Mouse (Mus musculus) forebrain, embryonic 13.5 days (tissue): ENCODE measurements around the gene Stab2. TPM values are rescaled to one million over a fixed set of nuclear protein-coding genes. Genes with fewer than 3 reads are reported as not detected.
A peak's percentile ranks its signal among the peaks of the same experiment; 100 is the strongest.

Experiments
- ATAC-seq: fragments of 200-750 bp; cut with Nextera tagmentation; 2 replicates; pipeline ENCODE4 v1.8.0; 2017
- H3K27ac ChIP-seq: fragments of 300-500 bp; sonication (generic); 2 replicates; pipeline ENCODE4 v1.5.1; 2015; ENCODE audit warnings: inconsistent platforms, mild to moderate bottlenecking, moderate library complexity
- H3K27me3 ChIP-seq: fragments of 300-500 bp; sonication (generic); 2 replicates; pipeline ENCODE4 v1.6.1; 2015; ENCODE audit warnings: mild to moderate bottlenecking, inconsistent platforms
- H3K36me3 ChIP-seq: fragments of 300-500 bp; sonication (generic); 2 replicates; pipeline ENCODE4 v1.6.1; 2015; ENCODE audit warnings: mild to moderate bottlenecking, inconsistent platforms; ENCODE audit not compliant: poor library complexity, severe bottlenecking
- H3K4me1 ChIP-seq: fragments of 300-500 bp; sonication (generic); 2 replicates; pipeline ENCODE4 v1.6.1; 2015; ENCODE audit warnings: inconsistent platforms
- H3K4me2 ChIP-seq: fragments of 300-500 bp; sonication (generic); 2 replicates; pipeline ENCODE4 v1.6.1; 2015; ENCODE audit warnings: inconsistent platforms, mild to moderate bottlenecking, moderate library complexity
- H3K4me3 ChIP-seq: fragments of 300-500 bp; sonication (generic); 2 replicates; pipeline ENCODE4 v1.5.1; 2015; ENCODE audit warnings: mild to moderate bottlenecking, inconsistent platforms
- H3K9ac ChIP-seq: fragments of 300-500 bp; sonication (generic); 2 replicates; pipeline ENCODE4 v1.6.1; 2015; ENCODE audit warnings: mild to moderate bottlenecking, inconsistent platforms
- H3K9me3 ChIP-seq: fragments of 300-500 bp; sonication (generic); replicated peaks from 2 replicates; pipeline ENCODE4 v1.6.1; 2016; ENCODE audit warnings: inconsistent platforms
- WGBS: fragments of 180-500 bp; shearing (Covaris S2); methylation state at CpG from one replicate; pipeline ENCODE4 v1.1.7; 2015; 5-methylcytosine and 5-hydroxymethylcytosine counted together
- polyA plus RNA-seq: library from polyadenylated mRNA; unstranded; fragments of >200 nt; fragmentation: Nextera tagmentation; extraction: Ambion mirVana; gene quantifications from 2 replicates; pipeline ENCODE4 v1.2.1, GENCODE M21; 2015

Stab2 gene
- polyA plus RNA-seq: 0.09 TPM in 1 of 2 replicates, not detected in the other

DNA sequence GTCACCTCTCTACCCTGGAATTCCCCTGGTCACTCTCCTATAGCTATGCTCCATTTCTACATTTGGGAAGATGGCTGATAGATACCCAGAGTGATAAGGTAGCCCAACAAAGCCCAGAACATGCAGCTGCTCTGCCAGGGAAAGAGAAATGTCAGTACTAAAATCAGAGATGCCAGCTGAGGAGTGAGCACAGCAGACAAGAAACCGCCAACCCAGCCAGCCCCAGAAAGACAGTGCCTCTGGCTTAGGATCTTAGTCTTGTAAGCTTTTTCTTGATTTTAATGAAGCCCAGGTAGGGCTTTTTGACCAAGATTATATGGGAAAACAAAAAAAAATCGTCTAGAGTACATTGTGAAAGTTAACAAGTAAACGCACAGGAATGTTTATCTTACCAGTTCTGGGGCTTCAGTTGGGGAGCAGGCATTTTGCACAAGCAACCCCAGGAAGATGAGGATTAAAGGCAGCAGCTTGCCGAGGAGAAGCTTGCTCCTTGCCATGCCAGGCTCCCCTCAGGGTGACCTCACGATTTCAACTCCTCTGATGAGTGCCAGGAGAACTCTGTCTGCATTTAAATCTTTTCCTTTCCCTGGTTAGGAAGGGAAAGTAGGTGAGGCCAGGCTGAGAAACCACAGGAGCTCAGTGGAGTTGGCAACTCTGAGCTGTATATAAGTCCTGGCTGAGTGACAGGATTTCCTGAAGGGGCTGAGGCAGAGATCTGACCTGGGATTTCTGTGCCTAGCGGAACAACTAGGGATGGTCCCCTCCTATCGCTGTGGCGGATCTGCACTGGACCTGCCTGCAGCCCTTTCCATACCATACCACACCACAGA is at the start of gene Stab2:
TSS of gene Stab2 (minus strand) at position 641 of the 830 bp plus-strand sequence.
- Histone ChIP-seq H3K27ac (no peak within 1 kb of the TSS), H3K36me3 (no peaks in the 10 kb centered on the region), H3K4me1 (no peaks in the 10 kb centered on the region), H3K4me2 (no peak within 1 kb of the TSS), H3K9ac (no peak within 1 kb of the TSS), H3K9me3 (no peaks in the 10 kb centered on the region), H3K27me3 (no peaks in the 10 kb centered on the region), H3K4me3 (no peak within 1 kb of the TSS)
- whole genome bisulfite sequencing: 70% methylated on average over 8 of the region's 8 CpGs
- no peak for ATAC-seq

DNA sequence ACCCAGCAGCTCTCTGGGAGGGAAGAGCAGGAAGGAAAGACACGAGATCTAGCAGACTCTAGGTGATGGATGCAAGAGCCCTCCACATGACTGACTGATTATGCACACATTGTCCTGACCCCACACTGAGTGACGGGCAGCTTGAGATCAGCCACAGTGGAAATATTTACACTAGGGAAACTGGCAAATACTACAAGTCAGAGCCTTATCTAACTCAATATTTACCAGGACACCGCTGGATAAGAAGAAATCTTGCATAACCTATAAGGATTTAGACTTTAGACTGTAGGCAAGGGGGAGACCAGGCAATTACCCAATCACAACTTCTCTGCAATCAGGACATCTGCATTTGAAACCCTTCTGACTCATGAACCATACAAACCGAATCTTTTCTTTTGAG is 43.9 kb upstream of the Stab2 start:
- WGBS: 79% methylated on average over 4 of the region's 4 CpGs
- no peak for ATAC-seq
- H3K4me3 ChIP-seq: no peak overlapping the region
- no peak overlapping the region for H3K27ac ChIP-seq
- H3K9me3 ChIP-seq: no peaks in the 10 kb centered on the region
- no peak overlapping the region for H3K9ac ChIP-seq
- H3K36me3 ChIP-seq: no peaks in the 10 kb centered on the region
- H3K4me2 ChIP-seq: no peak overlapping the region
- 0 out of 2 replicates have a peak, but pooled peaks cover 5% of the 10 kb centered on the region for H3K27me3 ChIP-seq
- peaks cover 4% of the 10 kb centered on the region for H3K4me1 ChIP-seq

DNA sequence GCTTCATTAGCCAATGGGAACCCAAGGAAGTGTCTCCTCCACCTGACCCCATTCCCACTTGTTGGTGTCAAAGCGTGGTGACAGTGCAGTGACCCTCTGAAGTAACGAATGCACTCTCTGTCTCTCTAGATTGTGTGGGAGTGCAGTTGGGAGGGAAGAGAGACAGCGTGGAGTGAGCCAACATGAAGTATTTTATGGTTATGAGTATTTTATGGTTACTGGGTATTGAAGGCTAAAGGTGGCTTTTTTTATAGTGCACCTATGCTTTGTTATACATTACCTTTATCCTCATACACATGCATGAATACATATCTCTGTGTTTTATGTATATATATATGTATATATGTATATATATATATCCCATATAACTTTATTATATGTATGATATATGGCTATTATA is 41.4 kb upstream of the Stab2 start:
- Histone ChIP-seq H3K4me3 (no peak overlapping the region), H3K9me3 (no peaks in the 10 kb centered on the region), H3K4me1 (peaks cover 16% of the 10 kb centered on the region), H3K27me3 (0 out of 2 replicates have a peak, but pooled peaks cover 5% of the 10 kb centered on the region), H3K36me3 (no peaks in the 10 kb centered on the region), H3K27ac (no peak overlapping the region), H3K4me2 (no peak overlapping the region), H3K9ac (no peak overlapping the region)
- no peak for ATAC-seq
- WGBS: 86% methylated on average over 3 of the region's 3 CpGs

DNA sequence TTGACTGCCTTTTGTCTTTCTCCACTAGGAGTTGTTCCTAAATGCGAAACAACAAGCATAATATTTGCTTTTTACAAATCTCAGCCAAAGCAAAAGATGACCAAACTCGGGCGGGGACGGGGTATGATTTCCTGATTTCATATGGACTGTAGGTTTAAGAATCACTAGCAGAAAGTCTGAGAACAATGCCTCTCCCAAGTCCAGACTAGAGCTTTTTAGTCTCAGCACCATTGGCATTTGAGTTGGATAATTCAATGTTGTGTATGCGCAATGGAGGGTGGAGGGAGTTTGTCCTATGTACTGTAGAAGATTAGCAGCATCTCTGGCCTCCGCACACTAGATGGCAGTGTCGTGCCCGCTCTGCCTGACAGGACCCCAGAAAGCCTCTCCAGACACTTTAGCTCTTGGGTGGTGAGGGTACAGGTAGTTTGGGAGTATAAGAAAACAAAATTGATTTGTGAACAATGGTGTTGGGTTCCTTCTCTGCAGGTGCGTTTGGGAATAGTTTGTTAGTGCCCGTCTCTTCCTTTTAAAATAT is 39.2 kb upstream of the Stab2 start:
- no peak for ATAC-seq
- H3K4me1 ChIP-seq: peaks cover 16% of the 10 kb centered on the region
- no peaks in the 10 kb centered on the region for H3K9me3 ChIP-seq
- H3K27me3 ChIP-seq: no peaks in the 10 kb centered on the region
- H3K27ac ChIP-seq: no peak overlapping the region
- H3K4me3 ChIP-seq: no peak overlapping the region
- H3K36me3 ChIP-seq: no peaks in the 10 kb centered on the region
- no peak overlapping the region for H3K4me2 ChIP-seq
- WGBS: 70% methylated on average over 10 of the region's 10 CpGs
- no peak overlapping the region for H3K9ac ChIP-seq

DNA sequence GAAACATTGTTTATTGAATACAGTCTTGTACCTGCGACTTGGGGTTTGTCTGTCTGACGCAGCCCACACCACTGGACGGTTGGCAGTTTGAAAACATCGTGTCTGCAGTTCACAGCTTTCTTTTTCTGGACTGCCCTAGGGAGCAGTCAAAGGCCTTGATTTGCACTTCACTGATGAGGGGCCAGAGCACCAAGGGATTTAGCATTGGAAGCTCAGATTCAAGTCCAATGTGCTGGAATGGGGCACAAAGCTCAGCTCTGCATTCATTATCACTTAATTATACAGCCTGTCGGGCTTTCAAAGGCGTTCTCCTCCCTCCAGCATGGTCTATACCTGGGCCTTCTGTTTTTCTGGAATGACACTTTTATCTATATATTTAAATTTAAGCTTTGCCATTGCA is 38.6 kb upstream of the Stab2 start:
- peak; percentile 85 for ATAC-seq
- H3K9me3 ChIP-seq: no peaks in the 10 kb centered on the region
- H3K27ac ChIP-seq: peak overlapping the region; percentile 27; the same call in 1 of the 2 replicates
- no peak overlapping the region for H3K4me2 ChIP-seq
- no peaks in the 10 kb centered on the region for H3K36me3 ChIP-seq
- H3K9ac ChIP-seq: no peak overlapping the region
- no peaks in the 10 kb centered on the region for H3K27me3 ChIP-seq
- H3K4me1 ChIP-seq: peaks cover 19% of the 10 kb centered on the region
- WGBS: 10% methylated on average over 6 of the region's 6 CpGs
- no peak overlapping the region for H3K4me3 ChIP-seq

DNA sequence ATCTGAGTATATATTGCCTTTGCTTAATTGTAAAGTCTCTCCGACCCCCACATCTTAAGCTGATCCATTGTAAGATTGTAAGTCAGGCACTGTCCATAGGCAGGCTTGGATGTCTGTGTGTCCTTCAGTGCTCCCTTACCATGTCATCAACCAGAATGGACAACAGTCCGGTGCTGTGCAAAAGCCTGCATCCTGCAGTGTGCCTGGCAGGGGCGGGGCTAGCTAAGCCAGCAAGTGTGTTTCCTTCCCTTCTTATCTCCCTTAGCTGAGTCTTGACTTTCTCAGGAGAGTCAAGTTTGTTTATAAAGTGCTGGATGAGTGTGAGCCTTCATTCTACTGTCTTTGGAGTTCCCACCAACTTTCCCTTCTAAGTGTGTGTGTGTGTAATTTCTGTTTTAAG is 37.4 kb upstream of the Stab2 start:
- Histone ChIP-seq H3K36me3 (no peaks in the 10 kb centered on the region), H3K4me1 (peaks cover 24% of the 10 kb centered on the region), H3K27me3 (no peaks in the 10 kb centered on the region), H3K27ac (no peak overlapping the region), H3K9ac (no peak overlapping the region), H3K9me3 (no peaks in the 10 kb centered on the region), H3K4me2 (no peak overlapping the region), H3K4me3 (no peak overlapping the region)
- ATAC-seq: no peak
- WGBS: 66% methylated on average over 3 of the region's 3 CpGs

DNA sequence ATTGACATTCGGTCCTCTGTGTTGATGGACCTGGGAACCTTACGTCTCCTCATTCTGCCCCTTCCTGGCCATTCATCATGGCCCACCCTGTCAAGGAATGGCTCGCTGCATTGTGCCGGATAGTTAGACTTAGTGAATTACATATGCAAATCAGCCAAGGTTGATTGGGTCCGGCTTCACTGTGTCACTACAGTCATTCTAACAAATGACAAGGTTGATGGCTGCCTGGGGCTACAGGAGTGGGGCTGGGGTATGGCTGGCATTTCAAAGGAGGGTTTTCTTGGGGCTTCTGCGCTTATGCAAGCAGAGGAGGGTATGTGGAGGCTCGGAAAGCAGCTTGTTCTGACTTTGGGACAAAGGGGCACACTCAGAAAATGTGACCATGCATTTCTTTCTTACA is 33.4 kb upstream of the Stab2 start:
- Histone ChIP-seq H3K9ac (no peak overlapping the region), H3K4me2 (no peak overlapping the region), H3K27ac (no peak overlapping the region), H3K36me3 (no peaks in the 10 kb centered on the region), H3K9me3 (no peaks in the 10 kb centered on the region), H3K4me3 (no peak overlapping the region), H3K27me3 (no peaks in the 10 kb centered on the region), H3K4me1 (peaks cover 31% of the 10 kb centered on the region)
- ATAC-seq: peak; percentile 52; the same call in 1 of the 2 replicates
- 50% methylated on average over 7 of the region's 7 CpGs for WGBS

DNA sequence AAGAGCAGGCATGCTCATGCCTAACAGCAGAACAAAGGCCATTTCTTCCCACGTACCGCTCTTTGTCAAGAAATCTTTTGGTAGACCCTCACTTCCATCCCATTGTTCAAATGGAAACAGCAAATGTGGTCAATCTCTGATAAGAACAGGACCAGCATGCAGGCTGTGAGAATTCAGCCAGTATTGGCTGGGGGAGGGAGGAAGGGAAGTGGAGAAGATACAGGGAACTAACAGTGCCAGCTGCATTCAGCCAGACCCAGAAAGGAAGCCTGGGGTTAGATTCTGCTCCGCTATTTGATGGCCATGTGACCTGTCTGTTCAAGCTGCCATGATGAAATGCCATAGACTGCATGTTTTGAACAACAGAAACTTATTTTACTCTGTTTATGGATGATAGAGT is 32.0 kb upstream of the Stab2 start:
- no peaks in the 10 kb centered on the region for H3K36me3 ChIP-seq
- H3K4me3 ChIP-seq: no peak overlapping the region
- no peak overlapping the region for H3K27ac ChIP-seq
- H3K9ac ChIP-seq: no peak overlapping the region
- no peak for ATAC-seq
- 82% methylated on average over 3 of the region's 3 CpGs for WGBS
- no peak overlapping the region for H3K4me2 ChIP-seq
- H3K27me3 ChIP-seq: no peaks in the 10 kb centered on the region
- no peaks in the 10 kb centered on the region for H3K9me3 ChIP-seq
- peaks cover 35% of the 10 kb centered on the region for H3K4me1 ChIP-seq

DNA sequence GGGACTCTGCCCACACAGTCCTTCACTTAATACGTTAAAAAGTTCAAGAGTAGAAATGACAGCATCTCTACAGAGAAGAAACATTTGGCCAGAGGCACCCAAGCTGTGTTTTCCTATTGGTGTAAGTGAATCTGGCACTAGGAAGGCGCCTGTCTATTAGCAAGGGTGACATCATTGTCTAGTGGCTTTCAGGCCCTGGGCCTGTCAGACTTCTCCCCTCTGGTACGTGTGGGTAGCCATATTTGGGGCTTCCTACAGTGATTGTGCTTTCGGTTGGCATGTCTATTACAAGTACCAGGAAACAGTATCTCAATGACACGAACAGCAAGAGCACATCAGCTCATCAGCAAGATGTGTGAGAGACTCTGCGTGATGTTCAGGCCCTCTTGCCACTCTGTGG is 31.5 kb upstream of the Stab2 start:
- Histone ChIP-seq H3K27me3 (no peaks in the 10 kb centered on the region), H3K4me3 (no peak overlapping the region), H3K9me3 (no peaks in the 10 kb centered on the region), H3K27ac (no peak overlapping the region), H3K9ac (no peak overlapping the region), H3K4me2 (no peak overlapping the region), H3K4me1 (peaks cover 35% of the 10 kb centered on the region), H3K36me3 (no peaks in the 10 kb centered on the region)
- ATAC-seq: no peak
- 79% methylated on average over 6 of the region's 6 CpGs for whole genome bisulfite sequencing

DNA sequence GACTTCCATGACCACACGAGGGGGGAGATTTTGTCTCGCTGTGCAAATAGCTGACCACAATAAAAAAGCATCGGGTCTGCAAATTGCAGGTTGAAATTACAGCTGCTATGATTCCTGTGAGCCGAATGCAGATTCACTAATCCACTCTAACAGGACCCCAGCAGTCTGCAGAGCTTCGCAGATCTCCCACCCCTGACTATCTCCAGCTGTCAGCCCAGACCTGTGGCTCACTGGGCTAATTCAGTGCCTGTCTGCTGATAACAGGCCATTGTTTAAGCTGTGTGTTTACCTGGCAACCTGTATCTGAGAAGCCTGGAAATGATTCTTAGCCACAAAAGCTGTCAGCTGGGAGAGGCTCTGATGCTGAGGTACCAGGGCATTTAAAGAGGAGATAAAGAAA is 29.2 kb upstream of the Stab2 start:
- WGBS: 20% methylated on average over 5 of the region's 5 CpGs

DNA sequence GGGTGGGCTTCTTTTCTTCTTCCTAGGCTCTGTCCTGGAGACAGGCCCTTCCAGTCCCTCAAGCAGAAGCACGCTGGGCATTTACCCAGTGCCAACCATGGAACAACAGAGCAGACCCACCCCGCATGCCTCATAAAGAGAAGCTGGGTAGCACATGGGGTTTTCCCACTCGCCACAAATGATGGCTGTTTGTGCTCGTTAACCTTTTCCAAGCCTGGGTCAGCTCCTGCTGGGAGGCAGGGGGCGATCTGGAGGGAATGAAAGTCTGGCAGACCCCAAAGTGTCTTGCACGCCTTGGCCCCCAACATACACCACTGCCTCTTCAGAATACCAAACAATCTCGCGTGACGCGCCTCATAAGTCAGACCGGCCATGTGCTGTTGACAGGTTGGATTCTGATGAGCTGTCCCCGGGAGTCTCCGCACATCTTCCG is 28.5 kb upstream of the Stab2 start:
- peak overlapping the region; percentile 30 for H3K4me2 ChIP-seq
- no peak overlapping the region for H3K27ac ChIP-seq
- WGBS: 40% methylated on average over 14 of the region's 14 CpGs
- H3K9ac ChIP-seq: no peak overlapping the region
- peaks cover 31% of the 10 kb centered on the region for H3K4me1 ChIP-seq
- H3K4me3 ChIP-seq: no peak overlapping the region
- H3K36me3 ChIP-seq: no peaks in the 10 kb centered on the region
- peak; percentile 68 for ATAC-seq
- no peaks in the 10 kb centered on the region for H3K27me3 ChIP-seq
- no peaks in the 10 kb centered on the region for H3K9me3 ChIP-seq

More for the DNA sequence above, 29.2 kb upstream of the Stab2 start:
- Histone ChIP-seq H3K9me3 (no peaks in the 10 kb centered on the region), H3K9ac (no peak overlapping the region), H3K4me2 (peak overlapping the region; percentile 9; the same call in 1 of the 2 replicates), H3K27ac (no peak overlapping the region), H3K4me1 (peaks cover 35% of the 10 kb centered on the region), H3K36me3 (no peaks in the 10 kb centered on the region), H3K27me3 (no peaks in the 10 kb centered on the region), H3K4me3 (no peak overlapping the region)
- no peak for ATAC-seq

DNA sequence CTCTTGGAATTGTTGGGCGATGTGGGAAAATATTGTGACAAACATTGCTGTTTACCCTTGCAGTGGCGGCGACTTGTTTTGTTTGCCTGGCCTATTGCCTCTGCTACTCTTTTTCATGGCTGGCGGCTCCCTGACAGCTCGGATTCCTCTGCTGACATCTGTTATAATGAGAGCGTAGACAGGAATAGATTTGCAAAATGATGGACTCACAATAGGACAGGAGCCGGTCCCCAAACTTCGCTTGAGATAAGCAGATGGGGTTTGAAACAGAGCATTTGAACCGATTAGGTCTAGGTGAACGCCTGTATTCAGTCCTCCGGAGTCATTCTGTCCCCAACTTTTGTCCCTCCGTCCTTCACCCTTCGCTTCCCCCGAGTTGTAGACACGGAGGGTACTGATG is 28.0 kb upstream of the Stab2 start:
- Histone ChIP-seq H3K4me2 (peak overlapping the region; percentile 30), H3K4me3 (no peak overlapping the region), H3K27ac (no peak overlapping the region), H3K36me3 (no peaks in the 10 kb centered on the region), H3K9me3 (no peaks in the 10 kb centered on the region), H3K27me3 (no peaks in the 10 kb centered on the region), H3K9ac (no peak overlapping the region), H3K4me1 (peaks cover 27% of the 10 kb centered on the region)
- 27% methylated on average over 15 of the region's 15 CpGs for WGBS
- ATAC-seq: peak; percentile 54
